Mouse (Mus musculus) kidney, adult 2 months (tissue): Measurements from ENCODE around the gene Zc3h4.

Source experiments
- CTCF ChIP-seq: fragments of 200-500 bp; conservative IDR thresholded peaks from 2 replicates; pipeline ENCODE4 v1.5.1; 2011; ENCODE audit warnings: low read depth, mild to moderate bottlenecking, control low read depth, low read length, moderate library complexity, mixed read lengths; ENCODE audit not compliant: insufficient read depth, insufficient read length
- POLR2A ChIP-seq: fragments of 200-500 bp; IDR thresholded peaks from one replicate; pipeline ENCODE4 v1.6.1; 2011; ENCODE audit warnings: low read depth, low read length, control low read depth

- TF ChIP-seq CTCF (no peak), POLR2A (no peak)
These were observed 25.0 kb downstream of the Zc3h4 start for GRCm38 (mm10) chr7:16425721-16426120.
